Mouse (Mus musculus): Measurements from ENCODE around the gene Elp4.

DNA sequence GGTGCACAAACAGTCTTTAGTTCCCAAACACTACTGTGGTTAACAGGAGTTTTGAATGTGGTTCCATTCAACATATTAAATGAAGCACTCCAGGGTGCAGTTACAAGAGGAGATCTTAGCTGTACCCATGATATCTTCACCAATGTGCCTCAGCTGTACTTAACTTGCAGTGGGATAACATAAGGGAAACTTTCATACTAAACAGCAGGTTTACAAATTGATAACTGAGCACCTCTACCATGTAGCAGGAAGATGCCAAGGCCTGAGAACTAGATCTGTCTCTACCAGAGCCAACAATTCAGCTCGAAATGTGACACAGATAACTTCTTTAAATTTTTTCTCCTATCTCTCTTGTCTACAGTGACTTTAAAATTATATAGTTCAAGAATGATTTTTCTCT lies 86.4 kb downstream of the Elp4 start:
- TF ChIP-seq CTCF (IDR thresholded peaks at IDR 0.05; ENCODE audit: borderline replicate concordance, control insufficient read depth, extremely low read depth, insufficient read depth, low read length, poor library complexity) (no peak), POLR2A (IDR thresholded peaks at IDR 0.05; ENCODE audit: control insufficient read depth, extremely low read depth, insufficient read depth, low read length, poor library complexity) (no peak)
